Mouse (Mus musculus) MEL (cell line): ENCODE results near the gene Fmnl2. TPM values are rescaled to one million over a fixed set of nuclear protein-coding genes. Genes with fewer than 3 reads are reported as not detected.

ENCODE experiments used
- DNase-seq: peaks from one replicate; pipeline ENCODE4 v3.0.0; 2011; ENCODE audit warnings: low read depth, low spot score
- H3K27ac ChIP-seq: 2 replicates; pipeline ENCODE4 v1.5.1; 2012; ENCODE audit warnings: low read depth, mild to moderate bottlenecking, control low read depth, low read length, moderate library complexity; ENCODE audit not compliant: control insufficient read depth
- H3K27me3 ChIP-seq, 2 experiments: fragments of 150-350 bp in 1 of 2; sonication (generic) in 1 of 2; 2 replicates each; pipeline ENCODE4 v1.6.1; 2012; ENCODE audit warnings: low read length in 2 of 2, mild to moderate bottlenecking in 2 of 2, improper control_type of control experiment in 1 of 2, moderate library complexity in 1 of 2; ENCODE audit not compliant: insufficient read depth in 2 of 2, control insufficient read depth in 1 of 2
- H3K36me3 ChIP-seq, 2 experiments: 2 replicates each; pipeline ENCODE4 v1.6.1; 2012 to 2014; ENCODE audit warnings: low read length in 2 of 2, improper control_type of control experiment in 1 of 2, inconsistent platforms in 1 of 2, mild to moderate bottlenecking in 1 of 2; ENCODE audit not compliant: insufficient read depth in 2 of 2, control insufficient read depth in 1 of 2
- H3K4me1 ChIP-seq, 2 experiments: fragments of 150-350 bp in 1 of 2; sonication (generic) in 1 of 2; 2 replicates each; pipeline ENCODE4 v1.6.1; 2012; ENCODE audit warnings: low read length in 2 of 2, improper control_type of control experiment in 1 of 2, mild to moderate bottlenecking in 1 of 2; ENCODE audit not compliant: insufficient read depth in 2 of 2, control insufficient read depth in 1 of 2
- H3K4me3 ChIP-seq, 2 experiments: fragments of 150-350 bp in 1 of 2; sonication (generic) in 1 of 2; 2 replicates each; pipeline ENCODE4 v1.5.1; 2012; ENCODE audit warnings: low read depth in 2 of 2, low read length in 2 of 2, mild to moderate bottlenecking in 2 of 2, moderate library complexity in 2 of 2, control low read depth in 1 of 2, improper control_type of control experiment in 1 of 2; ENCODE audit not compliant: control insufficient read depth in 1 of 2, insufficient read depth in 1 of 2
- H3K79me2 ChIP-seq: 2 replicates; pipeline ENCODE4 v1.6.1; 2012; ENCODE audit warnings: mild to moderate bottlenecking, low read length, moderate library complexity; ENCODE audit not compliant: control insufficient read depth, poor library complexity, insufficient read depth
- H3K9ac ChIP-seq: 2 replicates; pipeline ENCODE4 v1.6.1; 2012; ENCODE audit warnings: low read depth, mild to moderate bottlenecking, control low read depth, low read length, moderate library complexity; ENCODE audit not compliant: control insufficient read depth, poor library complexity, severe bottlenecking
- H3K9me3 ChIP-seq: fragments of 150-350 bp; sonication (generic); replicated peaks from 2 replicates; pipeline ENCODE4 v1.6.1; 2012; ENCODE audit warnings: mild to moderate bottlenecking, low read length, improper control_type of control experiment, moderate library complexity; ENCODE audit not compliant: insufficient read depth
- E2F4 ChIP-seq: IDR thresholded peaks from 2 replicates; pipeline ENCODE4 v1.6.1; 2011; ENCODE audit warnings: low read depth, low read length, improper control_type of control experiment, borderline replicate concordance
- ELF1 ChIP-seq: IDR thresholded peaks from 2 replicates; pipeline ENCODE4 v1.6.1; 2014; ENCODE audit warnings: low read depth, mild to moderate bottlenecking, inconsistent platforms, low read length, improper control_type of control experiment, moderate library complexity
- ETS1 ChIP-seq: IDR thresholded peaks from 2 replicates; pipeline ENCODE4 v1.6.1; 2012; ENCODE audit warnings: low read depth, mild to moderate bottlenecking, inconsistent platforms, low read length, improper control_type of control experiment, moderate library complexity
- HCFC1 ChIP-seq: IDR thresholded peaks from 2 replicates; pipeline ENCODE4 v1.6.1; 2012; ENCODE audit warnings: low read depth, mild to moderate bottlenecking, inconsistent platforms, low read length, improper control_type of control experiment, moderate library complexity
- MAFK ChIP-seq: IDR thresholded peaks from 2 replicates; pipeline ENCODE4 v1.6.1; 2011; ENCODE audit warnings: low read depth, mild to moderate bottlenecking, low read length, improper control_type of control experiment, borderline replicate concordance
- MAX ChIP-seq: IDR thresholded peaks from 2 replicates; pipeline ENCODE4 v1.6.1; 2011; ENCODE audit warnings: low read length, improper control_type of control experiment
- MEF2A ChIP-seq: IDR thresholded peaks from 2 replicates; pipeline ENCODE4 v1.6.1; 2014; ENCODE audit warnings: low read depth, mild to moderate bottlenecking, inconsistent platforms, low read length, improper control_type of control experiment; ENCODE audit not compliant: poor library complexity, insufficient replicate concordance, severe bottlenecking; ENCODE audit errors: extremely low read depth
- MYB ChIP-seq: IDR thresholded peaks from 2 replicates; pipeline ENCODE4 v1.6.1; 2011; ENCODE audit warnings: mild to moderate bottlenecking, low read depth, low read length, improper control_type of control experiment
- MYC ChIP-seq: IDR thresholded peaks from 2 replicates; pipeline ENCODE4 v1.6.1; 2011; ENCODE audit warnings: low read depth, mild to moderate bottlenecking, low read length, improper control_type of control experiment, moderate library complexity
- NRF1 ChIP-seq: IDR thresholded peaks from 2 replicates; pipeline ENCODE4 v1.6.1; 2014; ENCODE audit warnings: low read depth, mild to moderate bottlenecking, inconsistent platforms, low read length, improper control_type of control experiment, moderate library complexity; ENCODE audit not compliant: poor library complexity, insufficient read depth, severe bottlenecking
- POLR2AphosphoS5 ChIP-seq: IDR thresholded peaks from 2 replicates; pipeline ENCODE4 v1.6.1; 2012; ENCODE audit warnings: low read depth, borderline replicate concordance, mild to moderate bottlenecking, inconsistent platforms, low read length, moderate library complexity, mixed read lengths
- TAL1 ChIP-seq: IDR thresholded peaks from 2 replicates; pipeline ENCODE4 v1.6.1; 2012; ENCODE audit warnings: mild to moderate bottlenecking, inconsistent platforms, low read length, moderate library complexity, mixed read lengths
- TCF12 ChIP-seq: IDR thresholded peaks from 2 replicates; pipeline ENCODE4 v1.6.1; 2014; ENCODE audit warnings: low read depth, mild to moderate bottlenecking, inconsistent platforms, low read length, improper control_type of control experiment, moderate library complexity
- ZC3H11A ChIP-seq: IDR thresholded peaks from 2 replicates; pipeline ENCODE4 v1.6.1; 2012; ENCODE audit warnings: low read depth, mild to moderate bottlenecking, inconsistent platforms, low read length, improper control_type of control experiment
- ZKSCAN1 ChIP-seq: IDR thresholded peaks from 2 replicates; pipeline ENCODE4 v1.6.1; 2012; ENCODE audit warnings: low read depth, mild to moderate bottlenecking, inconsistent platforms, low read length, improper control_type of control experiment, moderate library complexity
- ZNF384 ChIP-seq: IDR thresholded peaks from 2 replicates; pipeline ENCODE4 v1.6.1; 2012; ENCODE audit warnings: low read depth, mild to moderate bottlenecking, inconsistent platforms, low read length, improper control_type of control experiment
- polyA plus RNA-seq, 2 experiments: library from polyadenylated mRNA; stranded (reverse) in 1 of 2; unstranded in 1 of 2; fragments of >175 nt in 1 of 2; fragments of >200 nt in 1 of 2; gene quantifications; 2 replicates each; pipeline versions ENCODE4 v1.2.1 to v1.2.4; 2012; ENCODE audit warnings: low replicate concordance in 2 of 2, low read depth in 1 of 2; ENCODE audit not compliant: insufficient read length in 2 of 2, insufficient read depth in 1 of 2, missing spikeins in 1 of 2
- total RNA-seq: library from RNA; depleted of rRNA; stranded (reverse); fragments of 300-350 nt; gene quantifications from 2 replicates; pipeline ENCODE4 v1.2.3, GENCODE M21; 2012

Gene Fmnl2
- total and polyA plus RNA-seq, 3 experiments = not detected

DNA sequence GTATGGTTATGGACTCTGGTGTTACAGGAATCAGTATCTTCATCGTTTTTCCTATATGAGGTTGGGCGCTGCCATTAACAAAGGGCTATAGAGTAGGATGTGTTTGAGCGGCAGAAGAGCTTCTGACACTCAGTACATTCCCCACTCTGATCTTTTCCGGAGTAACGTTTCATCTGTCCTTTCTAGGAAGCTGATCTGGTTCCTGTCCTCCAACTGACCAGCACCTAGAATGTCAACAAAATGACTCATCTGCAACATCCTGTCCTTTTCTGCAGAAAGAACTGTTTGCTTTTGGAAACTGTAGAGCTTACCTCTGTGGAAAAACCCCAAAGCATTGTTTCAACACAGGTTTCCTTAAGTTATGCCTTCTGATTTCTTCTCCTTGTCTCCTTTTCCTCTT lies 60.4 kb downstream of the Fmnl2 start:
- no peak overlapping the region for H3K27ac ChIP-seq
- no peaks in the 10 kb centered on the region for H3K36me3 ChIP-seq
- DNase-seq = no peak
- no peaks in the 10 kb centered on the region for H3K4me1 ChIP-seq
- TF ChIP-seq ZC3H11A = no peak
- no peak overlapping the region for H3K9ac ChIP-seq
- H3K79me2 ChIP-seq = no peaks in the 10 kb centered on the region
- no peak overlapping the region for H3K4me3 ChIP-seq
- no peaks in the 10 kb centered on the region for H3K9me3 ChIP-seq
- H3K27me3 ChIP-seq = no peaks in the 10 kb centered on the region

DNA sequence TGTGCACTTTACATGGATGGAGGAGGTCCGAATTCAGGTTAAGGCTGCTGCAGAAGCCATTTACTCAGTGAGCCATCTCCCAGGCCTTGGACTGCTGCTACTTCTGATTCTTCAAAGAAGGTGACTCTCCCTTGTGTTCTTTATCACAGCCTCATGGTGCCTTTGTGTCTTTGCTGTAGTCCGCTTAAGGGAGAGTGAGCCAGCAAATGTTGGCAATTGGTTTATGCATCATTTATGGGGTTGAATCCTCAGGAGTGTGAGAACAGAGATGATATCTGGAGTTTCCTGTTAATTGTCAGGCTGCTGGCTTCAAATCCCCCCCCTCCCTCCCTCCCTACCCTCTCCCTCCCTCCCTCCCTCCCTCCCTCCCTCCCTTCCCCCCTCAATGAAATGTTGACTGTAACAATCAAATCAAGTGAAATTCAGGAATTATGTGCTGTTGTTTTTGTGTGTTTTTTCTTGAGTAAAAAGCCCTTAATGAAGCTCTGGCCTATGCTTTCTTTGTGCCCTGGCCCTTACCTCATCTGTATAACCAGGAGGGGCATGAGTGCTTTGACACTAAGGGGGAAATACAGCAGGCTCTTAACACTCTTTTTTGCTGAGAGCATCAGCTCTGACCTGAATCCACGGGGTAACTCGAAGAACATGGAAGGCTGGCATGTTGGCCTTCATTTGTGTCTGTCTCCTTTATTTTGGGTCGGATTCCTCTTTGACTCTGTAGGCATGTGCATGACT lies 63.2 kb downstream of the Fmnl2 start:
- no peak overlapping the region for H3K4me3 ChIP-seq
- no peak for DNase-seq
- H3K27me3 ChIP-seq = no peaks in the 10 kb centered on the region
- no peaks in the 10 kb centered on the region for H3K9me3 ChIP-seq
- TF ChIP-seq MAFK = no peak
- TF ChIP-seq ELF1 = no peak
- TF ChIP-seq NRF1 = no peak
- no peak for TF ChIP-seq MEF2A
- TF ChIP-seq MYC = no peak
- TF ChIP-seq E2F4 = no peak
- no peak for TF ChIP-seq ZNF384
- TF ChIP-seq MAX = no peak
- no peak for TF ChIP-seq ZKSCAN1
- H3K4me1 ChIP-seq = no peaks in the 10 kb centered on the region
- no peaks in the 10 kb centered on the region for H3K36me3 ChIP-seq
- H3K79me2 ChIP-seq = no peaks in the 10 kb centered on the region
- H3K9ac ChIP-seq = no peak overlapping the region
- H3K27ac ChIP-seq = no peak overlapping the region

DNA sequence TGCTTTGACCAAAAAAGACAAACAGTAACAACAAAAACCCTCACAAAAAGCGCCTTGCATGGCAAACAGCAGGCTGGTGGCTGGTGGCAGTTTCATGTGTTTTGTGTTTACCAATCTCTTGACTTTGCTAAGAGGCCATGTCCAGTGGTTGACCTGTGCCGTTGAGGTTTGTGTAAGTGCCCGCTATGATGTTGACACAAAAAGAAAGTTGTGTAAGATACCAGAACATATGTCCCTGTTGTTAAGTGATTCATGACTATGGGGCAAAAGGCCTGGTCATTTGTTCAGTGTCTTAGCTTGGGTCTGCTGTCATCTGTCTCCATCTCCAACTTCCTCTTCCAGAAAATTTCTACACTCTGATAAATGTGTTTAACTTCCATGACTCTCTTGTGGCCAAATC lies 67.4 kb downstream of the Fmnl2 start:
- TF ChIP-seq MYB = no peak
- TF ChIP-seq TAL1 = no peak
- TF ChIP-seq HCFC1 = no peak
- TF ChIP-seq NRF1 = no peak
- no peak for TF ChIP-seq ETS1
- TF ChIP-seq TCF12 = no peak
- no peak for TF ChIP-seq POLR2AphosphoS5
- Histone ChIP-seq H3K4me1 (no peaks in the 10 kb centered on the region), H3K36me3 (no peaks in the 10 kb centered on the region), H3K4me3 (no peak overlapping the region), H3K27ac (no peak overlapping the region), H3K9me3 (no peaks in the 10 kb centered on the region), H3K9ac (no peak overlapping the region), H3K27me3 (no peaks in the 10 kb centered on the region), H3K79me2 (no peaks in the 10 kb centered on the region)
- no peak for DNase-seq
